Mouse (Mus musculus) layer of hippocampus, adult 18-20 months (tissue): ENCODE measurements around the gene Fmod. TPM values are rescaled to one million over a fixed set of nuclear protein-coding genes. Genes with fewer than 3 reads are reported as not detected.

Experiments used
- DNase-seq, 2 experiments: peaks; one replicate each; pipeline ENCODE4 v3.0.0; 2022; ENCODE audit warnings: low spot score in 2 of 2
- total RNA-seq, 2 experiments: library from RNA; stranded (reverse); gene quantifications; 2 replicates each; pipeline ENCODE4 v1.2.3; 2021

The Fmod gene
- total RNA-seq, 2 experiments from 2014 or later, result 3.9 to 5.2 TPM

GRCm38 (mm10) chr1:134095033-134095612, 58.1 kb downstream of the Fmod start:
- no peak for DNase-seq

- DNase-seq, result no peak
Observed at GRCm38 (mm10) chr1:134095721-134096120, 58.7 kb downstream of the Fmod start.

GRCm38 (mm10) chr1:134096264-134096934, 59.3 kb downstream of the Fmod start:
- no peak for DNase-seq

- DNase-seq, result no peak
Observed at GRCm38 (mm10) chr1:134097080-134097855, 60.2 kb downstream of the Fmod start.

Other genes starting within 250 kb of the Fmod start
- 100 to 1,000 TPM in 1 of 2 experiments, 10 to 100 TPM in 1; 70.4 to 100 TPM for gene Atp2b4, start 236.2 kb upstream of the Fmod start, total RNA-seq
- gene Optc, start 129.3 kb upstream of the Fmod start, total RNA-seq, result under 1 TPM; 0.35 to 0.41 TPM
- gene Prelp, start 115.8 kb upstream of the Fmod start, total RNA-seq, result 10 to 100 TPM; 18.8 to 25.6 TPM
- gene Btg2, start 41.9 kb downstream of the Fmod start, total RNA-seq, result 10 to 100 TPM; 16.6 to 24.9 TPM
- under 1 TPM in 1 of 2 experiments, not detected in 1; 0.17 TPM for gene Chit1, start 74.0 kb downstream of the Fmod start, total RNA-seq
- 10 to 100 TPM; 17.2 to 22.4 TPM for gene Chil1, start 144.9 kb downstream of the Fmod start, total RNA-seq
- not detected for gene Mybph, start 156.2 kb downstream of the Fmod start, total RNA-seq
- 100 to 1,000 TPM; 212 to 220 TPM for gene Adora1, start 198.2 kb downstream of the Fmod start, total RNA-seq